ENCODE assay signal across 8 mouse cellular contexts in genomic region chr8:75134603-75135391, GRCm38 (mm10). TPM values are rescaled to one million over a fixed set of nuclear protein-coding genes. Genes with fewer than 3 reads are reported as not detected.
A peak's percentile ranks its signal among the peaks of the same experiment; 100 is the strongest.
DNase-seq lines count a peak whose midpoint lies in the region; ATAC-seq and TF ChIP-seq lines count a peak whose summit lies in the region.

No protein-coding gene starts in this region.

- WGBS in midbrain, embryonic 11.5 days: 70% methylated on average over 2 of the region's 2 CpGs
- 71% methylated on average over 2 of the region's 2 CpGs for WGBS in midbrain, embryonic 10.5 days
- 39% methylated on average over 2 of the region's 2 CpGs for WGBS in midbrain, postnatal 0 days

- no peak overlapping the region for H3K27ac ChIP-seq in midbrain, embryonic 11.5 days (ENCODE audit: low read depth, low read length)
- H3K27ac ChIP-seq in midbrain, embryonic 10.5 days (replicated peaks): no peak overlapping the region
- H3K27ac ChIP-seq in midbrain, postnatal 0 days (ENCODE audit: low read depth, low read length): no peak overlapping the region

- DNase-seq in midbrain, embryonic 11.5 days (ENCODE audit: low spot score, missing footprints): peak; percentile 80
- DNase-seq in midbrain, embryonic 10.5 days (ENCODE audit: low spot score): no peak
- DNase-seq in cerebellum, adult 8-10 months: peak; percentile 40
- peak; percentile 59 for DNase-seq in gastrocnemius, postnatal 25 days
- DNase-seq in left cerebral cortex, adult 9 months (ENCODE audit: low spot score in 2 of 2): peak; percentile 49 to 54
- DNase-seq in midbrain, postnatal 0 days (ENCODE audit: low spot score): peak; percentile 79
- no peak for DNase-seq in natural killer cell, adult 2 months (ENCODE audit: low spot score in 2 of 2)
- DNase-seq in kidney, adult 9 months: no peak

- 0 out of 2 replicates have a peak, but pooled peaks cover 2% of the 10 kb centered on the region for H3K4me1 ChIP-seq in midbrain, embryonic 11.5 days (ENCODE audit: control insufficient read depth, insufficient read depth, low read length)
- H3K4me1 ChIP-seq in midbrain, embryonic 10.5 days: peaks cover 5% of the 10 kb centered on the region; the same call in 1 of the 2 replicates
- H3K4me1 ChIP-seq in midbrain, postnatal 0 days (ENCODE audit: insufficient read depth, low read length): 0 out of 2 replicates have a peak, but pooled peaks cover 3% of the 10 kb centered on the region

- no peak overlapping the region for H3K4me3 ChIP-seq in midbrain, embryonic 11.5 days (ENCODE audit: low read depth, low read length)
- H3K4me3 ChIP-seq in midbrain, embryonic 10.5 days: no peak overlapping the region
- H3K4me3 ChIP-seq in midbrain, postnatal 0 days (ENCODE audit: low read depth, low read length): no peak overlapping the region

- no peaks in the 10 kb centered on the region for H3K9me3 ChIP-seq in midbrain, embryonic 11.5 days (ENCODE audit: control insufficient read depth, low read length)
- no peaks in the 10 kb centered on the region for H3K9me3 ChIP-seq in midbrain, embryonic 10.5 days (replicated peaks)
- no peaks in the 10 kb centered on the region for H3K9me3 ChIP-seq in midbrain, postnatal 0 days (ENCODE audit: low read length)

- H3K9ac ChIP-seq in midbrain, embryonic 11.5 days (ENCODE audit: low read length): no peak overlapping the region
- H3K9ac ChIP-seq in midbrain, postnatal 0 days (replicated peaks; ENCODE audit: low read length, poor library complexity, severe bottlenecking): no peak overlapping the region

- H3K36me3 ChIP-seq in midbrain, embryonic 11.5 days (ENCODE audit: control insufficient read depth, insufficient read depth, low read length): no peaks in the 10 kb centered on the region
- H3K36me3 ChIP-seq in midbrain, embryonic 10.5 days: peaks cover 29% of the 10 kb centered on the region
- no peaks in the 10 kb centered on the region for H3K36me3 ChIP-seq in midbrain, postnatal 0 days (ENCODE audit: insufficient read depth, low read length)

- ATAC-seq in midbrain, embryonic 11.5 days (ENCODE audit: low FRiP score): no peak
- ATAC-seq in midbrain, postnatal 0 days (ENCODE audit: low FRiP score): peak; percentile 21; the same call in 1 of the 2 replicates

- TF ChIP-seq CTCF in midbrain, postnatal 0 days (IDR thresholded peaks at IDR 0.05): no peak

- H3K4me2 ChIP-seq in midbrain, embryonic 11.5 days: no peak overlapping the region
- no peak overlapping the region for H3K4me2 ChIP-seq in midbrain, postnatal 0 days (ENCODE audit: low read depth, low read length, poor library complexity, severe bottlenecking)

- H3K27me3 ChIP-seq in midbrain, embryonic 11.5 days (ENCODE audit: control insufficient read depth, insufficient read depth, low read length): no peaks in the 10 kb centered on the region
- H3K27me3 ChIP-seq in midbrain, embryonic 10.5 days (ENCODE audit: low read depth, poor library complexity, severe bottlenecking): no peaks in the 10 kb centered on the region
- H3K27me3 ChIP-seq in midbrain, postnatal 0 days (ENCODE audit: insufficient read depth, low read length): no peaks in the 10 kb centered on the region

RNA-seq across cellular contexts. Expression of gene Mcm5, which starts 25.4 kb away (rescaled TPM):
- 175 and 195 TPM in 2 replicates for polyA plus RNA-seq in midbrain, embryonic 11.5 days (2014; fragmentation: Nextera tagmentation; extraction: Ambion mirVana)
- polyA plus RNA-seq in midbrain, embryonic 10.5 days (2016; fragmentation: Nextera tagmentation; extraction: Ambion mirVana): 279 and 327 TPM in 2 replicates
- 1 to 10 TPM; 1.2 to 2.2 TPM for total RNA-seq in gastrocnemius, postnatal 25 days (2021)
- total RNA-seq in midbrain, postnatal 0 days (2014; rRNA removed): 17.8 and 18.3 TPM in 2 replicates
- polyA plus RNA-seq in midbrain, postnatal 0 days (2015; fragmentation: Nextera tagmentation; extraction: Ambion mirVana): 13.7 and 15.1 TPM in 2 replicates

RNA-seq across cellular contexts. Expression of gene Hmox1, which starts 41.4 kb away (rescaled TPM):
- polyA plus RNA-seq in midbrain, embryonic 11.5 days (2014; fragmentation: Nextera tagmentation; extraction: Ambion mirVana): 13.6 and 15.7 TPM in 2 replicates
- 20.5 and 21.0 TPM in 2 replicates for polyA plus RNA-seq in midbrain, embryonic 10.5 days (2016; fragmentation: Nextera tagmentation; extraction: Ambion mirVana)
- total RNA-seq in gastrocnemius, postnatal 25 days (2021): 1 to 10 TPM; 4.0 to 7.4 TPM
- total RNA-seq in midbrain, postnatal 0 days (2014; rRNA removed): 10.1 and 12.9 TPM in 2 replicates
- 13.2 and 15.1 TPM in 2 replicates for polyA plus RNA-seq in midbrain, postnatal 0 days (2015; fragmentation: Nextera tagmentation; extraction: Ambion mirVana)

Comparison
In these comparisons a context has a peak if more than half of its experiments do, and no peak if none do; other contexts are left out.
1. DNase-seq: peak in midbrain, embryonic 11.5 days (single experiment), cerebellum, adult 8-10 months (single experiment), gastrocnemius, postnatal 25 days (single experiment), left cerebral cortex, adult 9 months (2 of 2) and midbrain, postnatal 0 days (single experiment); none in midbrain, embryonic 10.5 days (single experiment), natural killer cell, adult 2 months (0 of 2) and kidney, adult 9 months (single experiment).
2. RNA of gene Mcm5, which starts 25.4 kb away (polyA plus RNA-seq): 279 to 327 TPM in midbrain, embryonic 10.5 days and 175 to 195 TPM in midbrain, embryonic 11.5 days; 13.7 to 15.1 TPM in midbrain, postnatal 0 days; every median in the first group is over 10 times any median in the second.